Mouse (Mus musculus) kidney, embryonic 14.5 days (tissue): Measurements from ENCODE around the gene Plxnd1. TPM values are rescaled to one million over a fixed set of nuclear protein-coding genes. Genes with fewer than 3 reads are reported as not detected.

Experiments
- ATAC-seq: fragments of 200-750 bp; cut with Nextera tagmentation; 2 replicates; pipeline ENCODE4 v1.8.0; 2017; ENCODE audit warnings: moderate number of reproducible peaks, mild to moderate bottlenecking, moderate TSS enrichment, moderate library complexity; ENCODE audit not compliant: low FRiP score, low TSS enrichment
- H3K27ac ChIP-seq: fragments of 300-500 bp; sonication (generic); 2 replicates; pipeline ENCODE4 v1.5.1; 2014; ENCODE audit warnings: low read depth, mild to moderate bottlenecking, low read length, moderate library complexity, mixed read lengths
- H3K27me3 ChIP-seq: fragments of 300-500 bp; sonication (generic); 2 replicates; pipeline ENCODE4 v1.6.1; 2014; ENCODE audit warnings: mild to moderate bottlenecking, low read length; ENCODE audit not compliant: control insufficient read depth, insufficient read depth
- H3K36me3 ChIP-seq: fragments of 300-500 bp; sonication (generic); 2 replicates; pipeline ENCODE4 v1.6.1; 2014; ENCODE audit warnings: low read length, mixed read lengths; ENCODE audit not compliant: control insufficient read depth, insufficient read depth
- H3K4me1 ChIP-seq: fragments of 300-500 bp; sonication (generic); 2 replicates; pipeline ENCODE4 v1.6.1; 2014; ENCODE audit warnings: low read length, mixed read lengths; ENCODE audit not compliant: control insufficient read depth, insufficient read depth
- H3K4me2 ChIP-seq: fragments of 300-500 bp; sonication (generic); replicated peaks from 2 replicates; pipeline ENCODE4 v1.6.1; 2014; ENCODE audit warnings: low read depth, mild to moderate bottlenecking, low read length
- H3K4me3 ChIP-seq: fragments of 300-500 bp; sonication (generic); 2 replicates; pipeline ENCODE4 v1.5.1; 2014; ENCODE audit warnings: mild to moderate bottlenecking, low read length
- H3K9ac ChIP-seq: fragments of 300-500 bp; sonication (generic); 2 replicates; pipeline ENCODE4 v1.6.1; 2014; ENCODE audit warnings: low read depth, mild to moderate bottlenecking, low read length, moderate library complexity
- H3K9me3 ChIP-seq: fragments of 300-500 bp; sonication (generic); 2 replicates; pipeline ENCODE4 v1.6.1; 2016; ENCODE audit warnings: low read length; ENCODE audit not compliant: control insufficient read depth
- WGBS: fragments of 180-500 bp; shearing (Covaris S2); extraction: QIAGEN DNeasy Blood & Tissue Kit; methylation state at CpG from one replicate; pipeline ENCODE4 v1.1.7; 2014; 5-methylcytosine and 5-hydroxymethylcytosine counted together
- polyA plus RNA-seq: library from polyadenylated mRNA; unstranded; fragments of >200 nt; fragmentation: Nextera tagmentation; extraction: Ambion mirVana; gene quantifications from 2 replicates; pipeline ENCODE4 v1.2.1, GENCODE M21; 2014

The Plxnd1 gene
- polyA plus RNA-seq, 1 experiment from 2014 or later: 62.7 TPM

- WGBS: 26% methylated on average over 17 of the region's 17 CpGs
Observed at GRCm38 (mm10) chr6:115915601-115916445, 79.0 kb downstream of the Plxnd1 start.

DNA sequence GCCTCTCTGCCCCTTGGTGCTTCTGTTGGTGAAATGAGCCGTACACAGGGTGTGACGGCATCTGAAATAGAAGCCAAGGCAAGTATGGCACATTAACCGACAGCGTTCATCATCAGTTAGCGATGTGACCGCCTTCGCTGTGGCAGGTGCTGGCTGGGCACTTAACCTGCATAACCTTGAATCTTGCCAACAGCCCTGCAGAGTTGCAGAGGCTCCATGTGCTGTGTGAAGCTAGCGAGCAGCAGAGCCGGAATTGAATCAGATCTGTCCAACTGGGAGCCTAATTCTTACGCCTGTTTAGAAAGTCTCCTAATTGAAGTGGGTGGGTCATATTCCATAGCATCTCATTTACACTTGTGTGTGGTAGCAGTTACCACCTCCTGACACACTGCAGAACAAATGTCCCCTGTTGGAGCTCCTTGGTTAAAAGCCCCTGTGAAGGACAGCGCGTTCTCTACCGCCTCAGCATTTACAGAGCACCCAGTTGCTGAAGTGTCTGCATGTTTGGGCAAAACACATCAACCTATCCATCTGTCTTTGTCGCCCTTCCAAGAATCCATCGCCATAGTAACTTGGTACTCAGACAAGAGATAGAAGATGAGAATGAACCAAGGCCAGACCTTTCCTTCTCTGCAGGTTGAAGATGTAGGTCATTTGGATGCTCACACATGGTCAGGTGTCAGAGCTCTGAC is 80.1 kb downstream of the Plxnd1 start:
- Histone ChIP-seq H3K27ac (no peak overlapping the region), H3K9ac (no peak overlapping the region), H3K4me2 (no peak overlapping the region), H3K36me3 (peaks cover 5% of the 10 kb centered on the region; the same call in 1 of the 2 replicates), H3K4me1 (peaks cover 30% of the 10 kb centered on the region), H3K27me3 (no peaks in the 10 kb centered on the region), H3K9me3 (no peaks in the 10 kb centered on the region), H3K4me3 (no peak overlapping the region)
- ATAC-seq: no peak
- WGBS: 66% methylated on average over 15 of the region's 15 CpGs

More at GRCm38 (mm10) chr6:115915601-115916445, 79.0 kb downstream of the Plxnd1 start:
- H3K9me3 ChIP-seq: no peaks in the 10 kb centered on the region
- H3K36me3 ChIP-seq: peaks cover 5% of the 10 kb centered on the region; the same call in 1 of the 2 replicates
- H3K4me3 ChIP-seq: no peak overlapping the region
- peaks cover 27% of the 10 kb centered on the region for H3K4me1 ChIP-seq
- no peaks in the 10 kb centered on the region for H3K27me3 ChIP-seq
- peak overlapping the region; percentile 34; the same call in 1 of the 2 replicates for H3K9ac ChIP-seq
- peak; percentile 22; the same call in 1 of the 2 replicates for ATAC-seq
- no peak overlapping the region for H3K4me2 ChIP-seq
- no peak overlapping the region for H3K27ac ChIP-seq

DNA sequence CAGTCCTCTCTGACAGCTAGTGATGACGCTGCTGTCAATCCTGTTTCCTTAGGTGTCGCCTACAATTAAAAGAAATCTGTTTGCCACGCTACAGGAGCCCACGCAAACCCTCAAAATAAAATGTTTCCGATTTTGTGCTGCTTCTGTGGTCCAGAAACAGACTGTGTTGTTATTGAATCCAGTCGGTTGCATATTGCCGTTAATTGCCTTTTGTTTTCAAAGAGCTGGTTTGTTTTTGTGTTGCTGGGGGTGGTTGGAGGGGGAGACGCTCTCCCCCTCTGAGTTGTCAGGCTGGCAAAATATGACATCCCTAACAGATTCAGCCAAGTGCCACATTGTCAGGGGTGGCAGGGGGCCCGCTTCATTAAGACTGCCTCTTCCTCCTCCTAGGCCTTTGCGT is 81.3 kb downstream of the Plxnd1 start:
- ATAC-seq: no peak

DNA sequence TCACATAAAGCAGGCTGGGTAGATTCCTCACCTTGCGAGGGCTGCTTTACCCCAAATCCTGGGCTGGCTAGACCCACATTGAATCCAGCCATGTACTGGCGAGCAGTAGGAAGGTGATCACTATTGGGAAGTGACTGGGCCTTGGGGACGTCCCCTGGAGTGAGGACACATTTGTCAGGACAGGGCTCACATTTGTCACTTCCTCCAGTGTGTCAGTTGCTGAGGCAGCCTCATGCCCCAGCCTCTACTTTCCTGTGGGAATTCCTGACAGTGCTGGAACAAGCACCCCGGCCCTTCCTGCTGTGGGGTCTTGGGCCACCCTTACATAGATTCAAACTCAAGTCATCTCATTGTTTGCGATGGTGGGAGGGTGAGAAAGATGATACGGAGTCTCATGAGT is 83.0 kb downstream of the Plxnd1 start:
- Histone ChIP-seq H3K4me1 (peaks cover 39% of the 10 kb centered on the region), H3K27ac (no peak overlapping the region)

More for the DNA sequence above, 81.3 kb downstream of the Plxnd1 start:
- 77% methylated on average over 10 of the region's 10 CpGs for WGBS
- Histone ChIP-seq H3K27ac (no peak overlapping the region), H3K9ac (no peak overlapping the region), H3K4me2 (no peak overlapping the region), H3K9me3 (no peaks in the 10 kb centered on the region), H3K4me3 (no peak overlapping the region), H3K4me1 (peaks cover 35% of the 10 kb centered on the region), H3K36me3 (peaks cover 5% of the 10 kb centered on the region; the same call in 1 of the 2 replicates), H3K27me3 (no peaks in the 10 kb centered on the region)

DNA sequence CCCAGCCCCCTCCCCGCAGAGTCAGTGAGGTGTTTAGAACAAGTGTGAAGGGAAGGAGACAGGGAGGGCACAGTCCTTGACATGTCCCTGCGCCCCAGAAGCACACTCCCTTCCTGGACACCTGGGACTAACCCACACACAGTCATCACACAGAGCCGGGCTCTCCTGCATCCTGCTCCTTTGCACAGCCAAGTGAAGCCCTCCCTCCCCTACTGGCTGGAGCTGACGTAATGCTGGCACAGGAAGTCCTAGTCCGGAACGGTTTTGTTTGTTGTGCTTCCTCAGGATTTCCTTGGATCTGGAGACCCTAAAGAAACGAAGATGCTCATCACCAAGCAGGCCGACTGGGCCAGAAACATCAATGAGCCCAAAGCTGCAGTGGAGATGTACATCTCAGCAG is 84.9 kb downstream of the Plxnd1 start:
- ATAC-seq: peak; percentile 78
- WGBS: 50% methylated on average over 8 of the region's 8 CpGs
- peaks cover 6% of the 10 kb centered on the region; the same call in 1 of the 2 replicates for H3K36me3 ChIP-seq
- peaks cover 22% of the 10 kb centered on the region for H3K4me1 ChIP-seq
- H3K27ac ChIP-seq: peak overlapping the region; percentile 38; the same call in 1 of the 2 replicates
- H3K9me3 ChIP-seq: no peaks in the 10 kb centered on the region
- no peak overlapping the region for H3K9ac ChIP-seq
- no peaks in the 10 kb centered on the region for H3K27me3 ChIP-seq
- H3K4me3 ChIP-seq: no peak overlapping the region
- no peak overlapping the region for H3K4me2 ChIP-seq

More for the DNA sequence above, 83.0 kb downstream of the Plxnd1 start:
- ATAC-seq: no peak
- WGBS: 79% methylated on average over 6 of the region's 6 CpGs
- Histone ChIP-seq H3K4me3 (no peak overlapping the region), H3K36me3 (0 out of 2 replicates have a peak, but pooled peaks cover 5% of the 10 kb centered on the region), H3K4me2 (no peak overlapping the region), H3K27me3 (no peaks in the 10 kb centered on the region), H3K9ac (no peak overlapping the region), H3K9me3 (no peaks in the 10 kb centered on the region)

DNA sequence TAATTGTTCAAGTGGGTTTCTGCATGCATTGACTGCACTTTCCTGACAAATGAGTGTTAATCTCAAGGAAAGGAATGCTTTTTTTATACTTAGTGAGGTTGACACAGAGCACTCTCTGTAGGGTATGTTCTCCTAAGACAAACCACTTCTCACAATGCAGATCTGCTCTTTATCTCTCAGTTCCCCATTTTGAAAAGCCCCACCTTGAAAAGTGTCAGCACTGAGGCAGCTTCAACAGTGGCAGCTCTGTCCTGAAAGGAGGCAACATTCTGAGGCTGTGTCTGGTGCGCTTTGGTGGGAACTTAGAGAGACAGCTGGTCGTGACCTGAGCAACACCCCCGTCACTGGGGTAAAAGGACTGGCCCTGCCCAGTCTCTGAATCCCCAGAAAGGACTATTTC is 85.8 kb downstream of the Plxnd1 start:
- WGBS: 58% methylated on average over 3 of the region's 3 CpGs
- ATAC-seq: no peak
- H3K27ac ChIP-seq: no peak overlapping the region

GRCm38 (mm10) chr6:115908421-115908982 is 86.3 kb downstream of the Plxnd1 start:
- Histone ChIP-seq H3K4me3 (no peak overlapping the region), H3K27ac (no peak overlapping the region; the same call in 1 of the 2 replicates), H3K36me3 (peaks cover 10% of the 10 kb centered on the region; the same call in 1 of the 2 replicates), H3K4me1 (peaks cover 14% of the 10 kb centered on the region; the same call in 1 of the 2 replicates), H3K9ac (no peak overlapping the region), H3K9me3 (no peaks in the 10 kb centered on the region), H3K4me2 (no peak overlapping the region), H3K27me3 (no peaks in the 10 kb centered on the region)
- ATAC-seq: no peak
- 57% methylated on average over 6 of the region's 6 CpGs for WGBS

More for the DNA sequence above, 85.8 kb downstream of the Plxnd1 start:
- Histone ChIP-seq H3K4me1 (peaks cover 18% of the 10 kb centered on the region), H3K9ac (no peak overlapping the region), H3K27me3 (no peaks in the 10 kb centered on the region), H3K36me3 (peaks cover 6% of the 10 kb centered on the region; the same call in 1 of the 2 replicates), H3K4me2 (no peak overlapping the region), H3K9me3 (no peaks in the 10 kb centered on the region), H3K4me3 (no peak overlapping the region)

GRCm38 (mm10) chr6:115906871-115907270 is 87.9 kb downstream of the Plxnd1 start:
- peaks cover 13% of the 10 kb centered on the region; the same call in 1 of the 2 replicates for H3K36me3 ChIP-seq
- peaks cover 14% of the 10 kb centered on the region; the same call in 1 of the 2 replicates for H3K4me1 ChIP-seq

More at GRCm38 (mm10) chr6:115906871-115907270, 87.9 kb downstream of the Plxnd1 start:
- Histone ChIP-seq H3K27ac (no peak overlapping the region), H3K9me3 (no peaks in the 10 kb centered on the region), H3K4me3 (no peak overlapping the region), H3K27me3 (no peaks in the 10 kb centered on the region), H3K9ac (no peak overlapping the region), H3K4me2 (no peak overlapping the region)
- ATAC-seq: no peak
- 53% methylated on average over 2 of the region's 2 CpGs for WGBS
